Mouse (Mus musculus) hindbrain, embryonic 15.5 days (tissue): ENCODE data around the gene 4930513O06Rik. TPM values are rescaled to one million over a fixed set of nuclear protein-coding genes. Genes with fewer than 3 reads are reported as not detected.

ENCODE experiments used
- ATAC-seq: fragments of 200-750 bp; cut with Nextera tagmentation; 2 replicates; pipeline ENCODE4 v1.8.0; 2017; ENCODE audit warnings: low read depth, moderate number of reproducible peaks, moderate TSS enrichment; ENCODE audit not compliant: low FRiP score
- H3K27ac ChIP-seq: fragments of 300-500 bp; sonication (generic); replicated peaks from 2 replicates; pipeline ENCODE4 v1.5.1; 2015; ENCODE audit warnings: mild to moderate bottlenecking, inconsistent platforms
- H3K27me3 ChIP-seq: fragments of 300-500 bp; sonication (generic); 2 replicates; pipeline ENCODE4 v1.6.1; 2015; ENCODE audit warnings: control low read depth, inconsistent platforms
- H3K36me3 ChIP-seq: fragments of 300-500 bp; sonication (generic); 2 replicates; pipeline ENCODE4 v1.6.1; 2015; ENCODE audit warnings: control low read depth, inconsistent platforms
- H3K4me1 ChIP-seq: fragments of 300-500 bp; sonication (generic); replicated peaks from 2 replicates; pipeline ENCODE4 v1.6.1; 2015; ENCODE audit warnings: control low read depth, inconsistent platforms
- H3K4me2 ChIP-seq: fragments of 300-500 bp; sonication (generic); 2 replicates; pipeline ENCODE4 v1.6.1; 2015; ENCODE audit warnings: moderate library complexity, mild to moderate bottlenecking, inconsistent platforms
- H3K4me3 ChIP-seq: fragments of 300-500 bp; sonication (generic); 2 replicates; pipeline ENCODE4 v1.5.1; 2015; ENCODE audit warnings: mild to moderate bottlenecking, inconsistent platforms
- H3K9ac ChIP-seq: fragments of 300-500 bp; sonication (generic); 2 replicates; pipeline ENCODE4 v1.6.1; 2015; ENCODE audit warnings: inconsistent platforms
- H3K9me3 ChIP-seq: fragments of 300-500 bp; sonication (generic); 2 replicates; pipeline ENCODE4 v1.6.1; 2016; ENCODE audit warnings: control low read depth, inconsistent platforms
- WGBS: fragments of 180-500 bp; shearing (Covaris S2); methylation state at CpG from one replicate; pipeline ENCODE4 v1.1.7; 2015; 5-methylcytosine and 5-hydroxymethylcytosine counted together
- polyA plus RNA-seq: library from polyadenylated mRNA; unstranded; fragments of >200 nt; fragmentation: Nextera tagmentation; extraction: Ambion mirVana; gene quantifications from 2 replicates; pipeline ENCODE4 v1.2.1, GENCODE M21; 2015

Gene 4930513O06Rik
- polyA plus RNA-seq, result not detected in 2 replicates

- Histone ChIP-seq H3K4me3 (no peak within 1 kb of the TSS), H3K9ac (no peak within 1 kb of the TSS), H3K27me3 (no peaks in the 10 kb centered on the region), H3K4me1 (no peaks in the 10 kb centered on the region), H3K9me3 (no peaks in the 10 kb centered on the region), H3K4me2 (no peak within 1 kb of the TSS), H3K36me3 (no peaks in the 10 kb centered on the region), H3K27ac (no peak within 1 kb of the TSS)
- no peak for ATAC-seq
- WGBS, result 96% methylated on average over 1 of the region's 1 CpGs
Observed at GRCm38 (mm10) chrX:139085943-139086342, at the start of gene 4930513O06Rik. Gene 4930513O06Rik (plus strand): TSS chrX:139086243.

GRCm38 (mm10) chrX:139037666-139038065 is 48.4 kb upstream of the 4930513O06Rik start:
- ATAC-seq, result no peak
- no peak overlapping the region for H3K9ac ChIP-seq
- no peaks in the 10 kb centered on the region for H3K36me3 ChIP-seq
- H3K27me3 ChIP-seq, result no peaks in the 10 kb centered on the region
- H3K4me2 ChIP-seq, result no peak overlapping the region
- no peak overlapping the region for H3K27ac ChIP-seq
- no peaks in the 10 kb centered on the region for H3K9me3 ChIP-seq
- no peaks in the 10 kb centered on the region for H3K4me1 ChIP-seq
- WGBS, result 96% methylated on average over 1 of the region's 1 CpGs
- no peak overlapping the region for H3K4me3 ChIP-seq

- Histone ChIP-seq H3K4me1 (no peaks in the 10 kb centered on the region), H3K4me2 (no peak overlapping the region), H3K9ac (no peak overlapping the region), H3K27ac (no peak overlapping the region), H3K27me3 (no peaks in the 10 kb centered on the region), H3K4me3 (no peak overlapping the region), H3K9me3 (no peaks in the 10 kb centered on the region), H3K36me3 (no peaks in the 10 kb centered on the region)
- 75% methylated on average over 2 of the region's 2 CpGs for WGBS
- ATAC-seq, result no peak
Observed at GRCm38 (mm10) chrX:139039314-139039713, 46.7 kb upstream of the 4930513O06Rik start.

- Histone ChIP-seq H3K27ac (no peak overlapping the region), H3K4me3 (no peak overlapping the region), H3K4me2 (no peak overlapping the region), H3K4me1 (no peaks in the 10 kb centered on the region), H3K27me3 (no peaks in the 10 kb centered on the region), H3K9ac (no peak overlapping the region), H3K36me3 (no peaks in the 10 kb centered on the region), H3K9me3 (no peaks in the 10 kb centered on the region)
- WGBS, result 91% methylated on average over 1 of the region's 1 CpGs
- no peak for ATAC-seq
Observed at GRCm38 (mm10) chrX:139041148-139041547, 44.9 kb upstream of the 4930513O06Rik start.

- Histone ChIP-seq H3K9ac (no peak overlapping the region), H3K27me3 (no peaks in the 10 kb centered on the region), H3K27ac (no peak overlapping the region), H3K4me2 (no peak overlapping the region), H3K4me3 (no peak overlapping the region), H3K36me3 (no peaks in the 10 kb centered on the region), H3K4me1 (no peaks in the 10 kb centered on the region), H3K9me3 (no peaks in the 10 kb centered on the region)
- WGBS, result 70% methylated on average over 1 of the region's 1 CpGs
- ATAC-seq, result no peak
Observed at GRCm38 (mm10) chrX:139051976-139052375, 34.1 kb upstream of the 4930513O06Rik start.

- no peak overlapping the region for H3K27ac ChIP-seq
- no peak overlapping the region for H3K9ac ChIP-seq
- WGBS, result 100% methylated on average over 1 of the region's 1 CpGs
- no peaks in the 10 kb centered on the region for H3K27me3 ChIP-seq
- H3K4me3 ChIP-seq, result no peak overlapping the region
- H3K36me3 ChIP-seq, result no peaks in the 10 kb centered on the region
- ATAC-seq, result no peak
- no peak overlapping the region for H3K4me2 ChIP-seq
- H3K9me3 ChIP-seq, result no peaks in the 10 kb centered on the region
- no peaks in the 10 kb centered on the region for H3K4me1 ChIP-seq
Observed at GRCm38 (mm10) chrX:139053149-139053548, 32.9 kb upstream of the 4930513O06Rik start.

- no peak overlapping the region for H3K4me3 ChIP-seq
- 91% methylated on average over 5 of the region's 5 CpGs for WGBS
Observed at GRCm38 (mm10) chrX:139064078-139064477, 22.0 kb upstream of the 4930513O06Rik start.

GRCm38 (mm10) chrX:139078493-139078892 is 7.5 kb upstream of the 4930513O06Rik start:
- no peak overlapping the region for H3K27ac ChIP-seq
- H3K9ac ChIP-seq, result no peak overlapping the region
- H3K4me3 ChIP-seq, result no peak overlapping the region
- no peaks in the 10 kb centered on the region for H3K27me3 ChIP-seq
- H3K36me3 ChIP-seq, result no peaks in the 10 kb centered on the region
- 87% methylated on average over 2 of the region's 2 CpGs for WGBS
- no peak for ATAC-seq
- H3K4me2 ChIP-seq, result no peak overlapping the region
- no peaks in the 10 kb centered on the region for H3K4me1 ChIP-seq
- H3K9me3 ChIP-seq, result no peaks in the 10 kb centered on the region

More at GRCm38 (mm10) chrX:139064078-139064477, 22.0 kb upstream of the 4930513O06Rik start:
- Histone ChIP-seq H3K36me3 (no peaks in the 10 kb centered on the region), H3K27ac (no peak overlapping the region), H3K9ac (no peak overlapping the region), H3K4me1 (no peaks in the 10 kb centered on the region), H3K4me2 (no peak overlapping the region), H3K9me3 (no peaks in the 10 kb centered on the region), H3K27me3 (no peaks in the 10 kb centered on the region)
- ATAC-seq, result no peak

- Histone ChIP-seq H3K9me3 (no peaks in the 10 kb centered on the region), H3K4me1 (no peaks in the 10 kb centered on the region), H3K4me2 (no peak within 1 kb of the TSS), H3K27me3 (no peaks in the 10 kb centered on the region), H3K9ac (no peak within 1 kb of the TSS), H3K4me3 (no peak within 1 kb of the TSS), H3K27ac (no peak within 1 kb of the TSS), H3K36me3 (no peaks in the 10 kb centered on the region)
- no peak for ATAC-seq
Observed at GRCm38 (mm10) chrX:139085077-139085476, 966 bp upstream of the 4930513O06Rik start, which contains the start of gene Serpina7. Gene Serpina7 (minus strand): TSS chrX:139085236.

- H3K27me3 ChIP-seq, result no peaks in the 10 kb centered on the region
- no peak for ATAC-seq
- WGBS, result 64% methylated on average over 1 of the region's 1 CpGs
Observed at GRCm38 (mm10) chrX:139097197-139097596, 11.2 kb downstream of the 4930513O06Rik start.

GRCm38 (mm10) chrX:139134031-139134430 is 48.0 kb downstream of the 4930513O06Rik start:
- Histone ChIP-seq H3K4me2 (no peak overlapping the region), H3K9ac (no peak overlapping the region), H3K9me3 (no peaks in the 10 kb centered on the region), H3K4me3 (no peak overlapping the region), H3K27me3 (no peaks in the 10 kb centered on the region), H3K27ac (no peak overlapping the region), H3K36me3 (no peaks in the 10 kb centered on the region), H3K4me1 (no peaks in the 10 kb centered on the region)
- ATAC-seq, result peak; percentile 34; the same call in 1 of the 2 replicates
- WGBS, result 60% methylated on average over 4 of the region's 4 CpGs

More at GRCm38 (mm10) chrX:139097197-139097596, 11.2 kb downstream of the 4930513O06Rik start:
- Histone ChIP-seq H3K36me3 (no peaks in the 10 kb centered on the region), H3K4me1 (no peaks in the 10 kb centered on the region), H3K27ac (no peak overlapping the region), H3K9me3 (no peaks in the 10 kb centered on the region), H3K4me3 (no peak overlapping the region), H3K9ac (no peak overlapping the region), H3K4me2 (no peak overlapping the region)
